Mouse (Mus musculus) stomach, embryonic 16.5 days (tissue): ENCODE measurements around the gene Slc52a3. TPM values are rescaled to one million over a fixed set of nuclear protein-coding genes. Genes with fewer than 3 reads are reported as not detected.

ENCODE experiments used
- ATAC-seq: fragments of 200-750 bp; cut with Nextera tagmentation; 2 replicates; pipeline ENCODE4 v1.8.0; 2017; ENCODE audit warnings: moderate number of reproducible peaks, moderate TSS enrichment; ENCODE audit not compliant: insufficient read depth, low FRiP score
- H3K27ac ChIP-seq: fragments of 300-500 bp; sonication (generic); 2 replicates; pipeline ENCODE4 v1.5.1; 2014; ENCODE audit warnings: low read length
- H3K27me3 ChIP-seq: fragments of 300-500 bp; sonication (generic); 2 replicates; pipeline ENCODE4 v1.6.1; 2014; ENCODE audit warnings: low read length, control low read depth, mixed read lengths; ENCODE audit not compliant: control insufficient read depth, insufficient read depth
- H3K36me3 ChIP-seq: fragments of 300-500 bp; sonication (generic); 2 replicates; pipeline ENCODE4 v1.6.1; 2014; ENCODE audit warnings: low read length; ENCODE audit not compliant: control insufficient read depth, insufficient read depth
- H3K4me1 ChIP-seq: fragments of 300-500 bp; sonication (generic); 2 replicates; pipeline ENCODE4 v1.6.1; 2014; ENCODE audit warnings: low read length, control low read depth, mixed read lengths; ENCODE audit not compliant: control insufficient read depth, insufficient read depth
- H3K4me2 ChIP-seq: fragments of 300-500 bp; sonication (generic); 2 replicates; pipeline ENCODE4 v1.6.1; 2014; ENCODE audit warnings: low read depth, low read length, mixed read lengths
- H3K4me3 ChIP-seq: fragments of 300-500 bp; sonication (generic); replicated peaks from 2 replicates; pipeline ENCODE4 v1.5.1; 2014; ENCODE audit warnings: mild to moderate bottlenecking, low read length
- H3K9ac ChIP-seq: fragments of 300-500 bp; sonication (generic); 2 replicates; pipeline ENCODE4 v1.6.1; 2014; ENCODE audit warnings: low read length
- H3K9me3 ChIP-seq: fragments of 300-500 bp; sonication (generic); replicated peaks from 2 replicates; pipeline ENCODE4 v1.6.1; 2016; ENCODE audit warnings: low read length, control low read depth; ENCODE audit not compliant: control insufficient read depth
- WGBS: fragments of 180-500 bp; shearing (Covaris S2); extraction: QIAGEN DNeasy Blood & Tissue Kit; methylation state at CpG from one replicate; pipeline ENCODE4 v1.1.7; 2014; 5-methylcytosine and 5-hydroxymethylcytosine counted together
- polyA plus RNA-seq: library from polyadenylated mRNA; unstranded; fragments of >200 nt; fragmentation: Nextera tagmentation; extraction: Ambion mirVana; gene quantifications from 2 replicates; pipeline ENCODE4 v1.2.1, GENCODE M21; 2015

The Slc52a3 gene
- 13.9 and 21.8 TPM in 2 replicates for polyA plus RNA-seq

GRCm38 (mm10) chr2:151996229-151997189 lies at the start of gene Slc52a3:
Gene Slc52a3, plus strand, starts transcription at chr2:151996511.
- peak; percentile 49; the same call in 1 of the 2 replicates for ATAC-seq
- Histone ChIP-seq H3K9ac (peak within 1 kb of the TSS; percentile 37), H3K27me3 (peaks cover 3% of the 10 kb centered on the region; the same call in 1 of the 2 replicates), H3K36me3 (no peaks in the 10 kb centered on the region), H3K9me3 (no peaks in the 10 kb centered on the region), H3K27ac (peak within 1 kb of the TSS; percentile 46; the same call in 1 of the 2 replicates), H3K4me3 (peak within 1 kb of the TSS; percentile 29), H3K4me2 (peak within 1 kb of the TSS; percentile 53), H3K4me1 (peaks cover 12% of the 10 kb centered on the region)
- 9% methylated on average over 35 of the region's 35 CpGs for WGBS

GRCm38 (mm10) chr2:151947617-151948016 lies 48.7 kb upstream of the Slc52a3 start:
- 94% methylated on average over 2 of the region's 2 CpGs for WGBS
- no peaks in the 10 kb centered on the region for H3K4me1 ChIP-seq
- no peak overlapping the region for H3K9ac ChIP-seq
- no peaks in the 10 kb centered on the region for H3K9me3 ChIP-seq
- ATAC-seq: peak; percentile 29; the same call in 1 of the 2 replicates
- H3K36me3 ChIP-seq: no peaks in the 10 kb centered on the region
- no peak overlapping the region for H3K4me3 ChIP-seq
- H3K27ac ChIP-seq: no peak overlapping the region
- no peak overlapping the region for H3K4me2 ChIP-seq
- H3K27me3 ChIP-seq: no peaks in the 10 kb centered on the region

GRCm38 (mm10) chr2:151948311-151948710 lies 48.0 kb upstream of the Slc52a3 start:
- Histone ChIP-seq H3K36me3 (no peaks in the 10 kb centered on the region), H3K4me2 (no peak overlapping the region), H3K4me1 (no peaks in the 10 kb centered on the region), H3K4me3 (no peak overlapping the region), H3K27me3 (no peaks in the 10 kb centered on the region), H3K27ac (no peak overlapping the region), H3K9me3 (no peaks in the 10 kb centered on the region), H3K9ac (no peak overlapping the region)
- 76% methylated on average over 7 of the region's 7 CpGs for WGBS
- ATAC-seq: no peak

- no peak overlapping the region for H3K9ac ChIP-seq
- H3K4me1 ChIP-seq: no peaks in the 10 kb centered on the region
- H3K36me3 ChIP-seq: no peaks in the 10 kb centered on the region
- WGBS: 72% methylated on average over 2 of the region's 2 CpGs
- no peak for ATAC-seq
- no peaks in the 10 kb centered on the region for H3K9me3 ChIP-seq
- H3K27ac ChIP-seq: no peak overlapping the region
- no peak overlapping the region for H3K4me2 ChIP-seq
- no peaks in the 10 kb centered on the region for H3K27me3 ChIP-seq
- no peak overlapping the region for H3K4me3 ChIP-seq
Observed at GRCm38 (mm10) chr2:151949082-151949774, 47.1 kb upstream of the Slc52a3 start.

GRCm38 (mm10) chr2:151953665-151954064 lies 42.6 kb upstream of the Slc52a3 start:
- Histone ChIP-seq H3K4me2 (no peak overlapping the region), H3K36me3 (no peaks in the 10 kb centered on the region), H3K9me3 (no peaks in the 10 kb centered on the region), H3K9ac (no peak overlapping the region), H3K4me3 (no peak overlapping the region), H3K27me3 (no peaks in the 10 kb centered on the region), H3K27ac (no peak overlapping the region), H3K4me1 (no peaks in the 10 kb centered on the region; the same call in 1 of the 2 replicates)
- ATAC-seq: no peak
- WGBS: 81% methylated on average over 8 of the region's 8 CpGs

GRCm38 (mm10) chr2:151956500-151957137 lies 39.7 kb upstream of the Slc52a3 start:
- no peak for ATAC-seq
- WGBS: 63% methylated on average over 4 of the region's 4 CpGs

GRCm38 (mm10) chr2:151959274-151959673 lies 37.0 kb upstream of the Slc52a3 start:
- no peaks in the 10 kb centered on the region for H3K9me3 ChIP-seq
- H3K27ac ChIP-seq: no peak overlapping the region
- WGBS: 23% methylated on average over 5 of the region's 5 CpGs
- no peak overlapping the region for H3K4me2 ChIP-seq
- H3K4me1 ChIP-seq: peaks cover 25% of the 10 kb centered on the region
- H3K36me3 ChIP-seq: no peaks in the 10 kb centered on the region
- H3K9ac ChIP-seq: no peak overlapping the region
- H3K27me3 ChIP-seq: no peaks in the 10 kb centered on the region
- no peak overlapping the region for H3K4me3 ChIP-seq
- ATAC-seq: 0 out of 2 replicates have a peak, but pooled peaks have one; percentile 12

More at GRCm38 (mm10) chr2:151956500-151957137, 39.7 kb upstream of the Slc52a3 start:
- Histone ChIP-seq H3K4me1 (peaks cover 8% of the 10 kb centered on the region), H3K9ac (0 out of 2 replicates have a peak overlapping the region, but pooled peaks have one; percentile 26), H3K36me3 (no peaks in the 10 kb centered on the region), H3K4me2 (no peak overlapping the region), H3K27me3 (no peaks in the 10 kb centered on the region), H3K4me3 (no peak overlapping the region), H3K27ac (no peak overlapping the region), H3K9me3 (no peaks in the 10 kb centered on the region)

GRCm38 (mm10) chr2:151961284-151962196 lies 34.8 kb upstream of the Slc52a3 start:
- no peaks in the 10 kb centered on the region for H3K27me3 ChIP-seq
- peak; percentile 24; the same call in 1 of the 2 replicates for ATAC-seq
- 48% methylated on average over 9 of the region's 9 CpGs for WGBS
- no peak overlapping the region for H3K4me2 ChIP-seq
- no peaks in the 10 kb centered on the region for H3K9me3 ChIP-seq
- H3K4me3 ChIP-seq: no peak overlapping the region
- no peaks in the 10 kb centered on the region for H3K36me3 ChIP-seq
- peaks cover 27% of the 10 kb centered on the region for H3K4me1 ChIP-seq
- peak overlapping the region; percentile 64 for H3K27ac ChIP-seq
- peak overlapping the region; percentile 34; the same call in 1 of the 2 replicates for H3K9ac ChIP-seq
